Mouse (Mus musculus) urinary bladder, postnatal 25 days (tissue): ENCODE data around the gene Defb41.
"Not testable (repeated sequence)": the region's sequence is repeated elsewhere in the genome, so short reads cannot be mapped to it uniquely, and the experiment has no call there.

Experiments
- DNase-seq: peaks from one replicate; pipeline ENCODE4 v3.0.0; 2022; ENCODE audit warnings: low spot score

The Defb41 gene

GRCm38 (mm10) chr1:18265038-18265437, at the start of gene Defb41:
TSS of gene Defb41 (minus strand) at chr1:18265138.
- no peak for DNase-seq

GRCm38 (mm10) chr1:18308474-18308829, 43.5 kb upstream of the Defb41 start:
- DNase-seq, result no peak

- no peak for DNase-seq
Measured at GRCm38 (mm10) chr1:18307545-18308473, 42.9 kb upstream of the Defb41 start.

- no peak for DNase-seq
Measured at GRCm38 (mm10) chr1:18292515-18292914, 27.6 kb upstream of the Defb41 start.

GRCm38 (mm10) chr1:18288860-18289259, 23.9 kb upstream of the Defb41 start:
- DNase-seq, result no peak

- DNase-seq, result no peak
Measured at GRCm38 (mm10) chr1:18287371-18287770, 22.4 kb upstream of the Defb41 start.

GRCm38 (mm10) chr1:18271095-18271494, 6.2 kb upstream of the Defb41 start:
- DNase-seq, result no peak

- no peak for DNase-seq
Measured at GRCm38 (mm10) chr1:18268845-18269244, 3.9 kb upstream of the Defb41 start.

- not testable (repeated sequence) for DNase-seq
Measured at GRCm38 (mm10) chr1:18245801-18246580, 18.9 kb downstream of the Defb41 start.

- DNase-seq, result no peak
Measured at GRCm38 (mm10) chr1:18237343-18237742, 27.6 kb downstream of the Defb41 start, which contains the start of gene Defb18. TSS of gene Defb18 (minus strand) at chr1:18237443.

GRCm38 (mm10) chr1:18223385-18223945, 41.5 kb downstream of the Defb41 start:
- DNase-seq, result no peak
